Mouse (Mus musculus) WW6 (cell line): ENCODE measurements at regions not wholly inside any gene's neighbourhood (a gene's known extent, or its start where the extent isn't known, plus 50 kb on each side); places are given as distances from the start of the nearest gene placed in this dataset.

Experiments used
- DNase-seq: peaks from one replicate; pipeline ENCODE4 v3.0.0-alpha.2; 2013; ENCODE audit warnings: low read depth, low spot score

DNA sequence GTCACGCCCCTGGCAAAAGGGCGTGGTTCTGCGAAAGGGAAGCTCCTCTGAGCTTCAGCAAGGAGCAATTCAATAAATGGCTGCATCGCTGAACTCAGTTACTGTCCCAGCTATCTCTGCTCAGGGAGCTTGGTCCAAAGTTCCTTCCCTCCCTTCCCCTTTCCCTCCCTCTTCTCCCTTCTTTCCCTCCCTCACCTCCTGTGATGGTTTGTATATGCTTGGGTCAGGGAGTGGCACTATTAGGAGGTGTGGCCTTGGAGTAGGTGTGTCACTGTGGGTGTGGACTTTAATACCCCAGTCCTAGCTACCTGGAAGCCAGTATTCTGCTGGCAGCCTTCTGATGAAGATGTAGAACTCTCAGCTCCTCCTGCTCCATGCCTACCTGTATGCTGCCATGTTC lies 120.5 kb downstream of the Erv3 start:
- DNase-seq = no peak

GRCm38 (mm10) chr2:131734740-131735378 lies 124.7 kb downstream of the Erv3 start:
- no peak for DNase-seq

GRCm38 (mm10) chr2:131726533-131726932 lies 133.0 kb downstream of the Erv3 start:
- DNase-seq = no peak

- DNase-seq = no peak
Observed at GRCm38 (mm10) chr2:131721631-131722545, 137.7 kb downstream of the Erv3 start.

GRCm38 (mm10) chr2:131717561-131717960 lies 142.0 kb downstream of the Erv3 start:
- DNase-seq = no peak

DNA sequence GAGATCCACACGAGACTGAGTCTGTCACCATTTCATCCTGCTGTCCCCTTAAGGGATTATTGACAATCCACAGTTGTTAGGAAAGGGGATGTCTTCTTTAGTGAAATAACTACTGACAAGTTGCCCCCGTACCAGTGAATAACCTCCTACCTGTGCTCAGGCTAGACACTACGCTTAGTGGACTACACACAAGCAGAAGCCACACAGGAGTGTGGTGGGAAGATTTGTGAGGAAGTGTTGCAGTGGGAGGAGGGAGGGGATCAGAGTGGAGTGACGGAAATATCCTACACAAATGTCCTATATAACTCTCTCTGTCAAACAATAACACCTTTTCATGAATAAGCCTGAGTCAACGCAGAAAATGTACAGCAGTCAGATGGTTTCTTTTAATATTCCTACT lies 142.7 kb downstream of the Erv3 start:
- DNase-seq = no peak

DNA sequence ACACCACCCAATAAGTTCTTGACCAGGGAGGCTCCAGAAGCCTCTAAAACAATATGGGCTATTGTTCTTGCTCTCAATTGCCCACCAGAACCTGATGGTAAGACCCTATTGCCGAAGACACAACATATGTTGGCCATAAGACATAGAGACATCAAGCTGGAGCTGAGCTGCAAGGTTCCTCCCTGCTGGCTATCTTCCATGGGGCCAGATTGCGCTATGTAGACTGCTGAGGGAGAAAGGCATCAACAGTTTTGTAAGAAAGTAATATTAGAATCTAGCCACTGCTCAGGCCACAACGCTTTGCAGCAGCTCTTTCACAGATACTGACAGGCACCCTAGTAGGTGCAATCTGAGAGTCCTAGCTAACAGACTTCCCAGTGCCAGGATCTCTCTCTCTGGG lies 144.2 kb downstream of the Erv3 start:
- no peak for DNase-seq

GRCm38 (mm10) chr2:131711886-131712285 lies 147.7 kb downstream of the Erv3 start:
- no peak for DNase-seq

DNA sequence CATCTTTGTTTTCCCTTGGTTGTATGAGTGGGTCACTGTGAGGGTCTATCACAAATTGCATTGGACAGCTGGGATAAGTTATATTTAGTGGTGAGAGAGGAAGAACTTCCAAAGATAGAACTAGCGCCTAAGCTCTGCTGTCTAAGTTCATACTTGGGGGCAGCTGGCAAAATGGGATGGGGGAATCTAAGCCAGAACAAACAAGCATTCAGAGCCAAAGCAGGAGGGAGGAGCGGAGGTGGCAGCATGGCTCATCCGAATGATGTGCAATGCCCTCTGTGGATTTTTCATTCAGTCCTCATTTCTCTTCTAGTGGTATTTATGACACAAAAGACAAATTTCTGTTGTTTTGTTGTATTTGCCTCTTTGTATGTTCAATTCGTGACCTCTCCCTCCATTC lies 144.5 kb upstream of the Adra1d start:
- no peak for DNase-seq

DNA sequence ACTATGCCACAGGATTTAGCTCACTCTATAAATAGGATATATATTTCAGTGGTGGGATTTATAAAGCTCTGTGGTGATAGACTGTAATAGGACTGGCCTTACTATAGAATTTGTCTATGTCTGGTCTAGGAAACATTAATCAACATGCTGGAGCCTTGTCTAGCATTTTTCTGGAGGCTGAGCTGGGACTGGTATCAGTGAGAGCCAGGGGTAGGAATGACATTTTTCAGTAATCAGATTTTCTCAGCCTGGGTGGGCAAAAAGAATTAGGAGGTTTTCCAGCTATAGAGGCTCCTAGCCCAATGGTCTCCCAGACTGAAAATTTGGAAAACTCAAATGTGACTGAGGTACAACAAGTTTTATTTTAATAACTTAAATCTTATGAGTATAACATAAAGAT lies 142.3 kb upstream of the Adra1d start:
- DNase-seq = no peak

GRCm38 (mm10) chr2:131702146-131702545 lies 140.1 kb upstream of the Adra1d start:
- DNase-seq = no peak

GRCm38 (mm10) chr2:131699798-131700197 lies 137.7 kb upstream of the Adra1d start:
- DNase-seq = no peak

DNA sequence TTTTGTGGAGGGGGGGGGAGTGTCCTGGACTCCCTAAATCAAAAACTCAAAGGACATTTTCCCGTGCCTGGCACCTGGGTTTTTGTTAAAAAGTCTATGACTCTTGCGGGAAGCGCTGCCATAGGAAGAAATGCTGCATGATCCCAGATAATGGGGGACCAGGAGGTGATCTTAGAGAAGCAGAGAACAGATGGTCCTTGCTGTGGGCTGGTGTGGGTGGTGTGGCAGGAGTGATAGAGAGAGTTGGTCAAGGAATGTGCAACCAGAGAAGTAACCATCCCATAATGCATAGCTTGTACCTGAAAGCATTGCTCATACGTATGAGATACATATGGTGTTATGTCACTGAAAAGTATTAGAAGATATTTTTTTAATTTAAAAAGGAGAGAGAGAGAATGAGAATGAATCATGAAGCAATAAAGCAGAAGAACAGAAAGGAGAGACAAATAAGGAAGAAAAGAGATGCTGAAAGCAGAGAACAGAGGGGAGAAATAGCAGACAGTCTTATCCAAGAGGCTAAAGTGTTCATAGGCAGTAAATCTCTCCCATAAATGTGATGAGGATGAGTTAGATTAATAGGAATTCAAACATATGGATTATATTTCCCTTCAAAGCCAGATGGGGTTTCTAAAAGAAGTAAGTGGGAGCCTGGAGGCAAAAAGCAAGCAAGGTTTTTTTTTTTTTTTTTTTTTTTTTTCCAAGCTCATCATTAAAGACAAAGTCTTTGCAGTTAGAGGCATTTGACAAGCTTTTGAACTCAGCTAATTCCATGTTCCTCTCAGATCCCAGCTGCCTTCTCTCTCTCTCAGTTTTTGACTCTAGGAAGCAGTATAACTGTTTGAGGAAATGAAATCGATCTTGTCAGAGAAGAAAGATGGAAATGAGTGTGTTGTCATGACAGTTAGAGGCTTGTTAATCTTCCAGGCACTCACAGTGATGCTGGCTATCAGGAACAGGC lies 136.2 kb upstream of the Adra1d start:
- no peak for DNase-seq

GRCm38 (mm10) chr2:131696307-131696706 lies 134.2 kb upstream of the Adra1d start:
- DNase-seq = no peak

DNA sequence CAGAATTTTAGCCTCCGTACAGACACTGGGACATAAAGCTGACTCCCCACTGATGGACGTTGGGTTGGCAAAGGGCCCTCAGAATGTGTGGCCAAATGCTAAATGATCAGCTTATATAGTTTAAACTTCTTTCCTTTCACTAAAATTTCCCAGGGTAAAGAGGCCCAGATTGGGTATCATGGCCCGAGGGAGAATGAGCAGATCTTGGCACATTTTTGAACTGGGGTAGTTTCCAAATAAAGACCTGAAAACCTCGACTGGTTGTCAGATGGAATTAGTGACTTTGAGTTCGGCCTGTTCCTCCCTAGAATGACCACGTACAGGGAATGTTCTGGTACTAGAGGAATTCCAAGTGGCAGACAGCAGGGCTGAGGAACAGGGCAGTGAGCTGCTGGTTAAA lies 127.9 kb upstream of the Adra1d start:
- DNase-seq = no peak

DNA sequence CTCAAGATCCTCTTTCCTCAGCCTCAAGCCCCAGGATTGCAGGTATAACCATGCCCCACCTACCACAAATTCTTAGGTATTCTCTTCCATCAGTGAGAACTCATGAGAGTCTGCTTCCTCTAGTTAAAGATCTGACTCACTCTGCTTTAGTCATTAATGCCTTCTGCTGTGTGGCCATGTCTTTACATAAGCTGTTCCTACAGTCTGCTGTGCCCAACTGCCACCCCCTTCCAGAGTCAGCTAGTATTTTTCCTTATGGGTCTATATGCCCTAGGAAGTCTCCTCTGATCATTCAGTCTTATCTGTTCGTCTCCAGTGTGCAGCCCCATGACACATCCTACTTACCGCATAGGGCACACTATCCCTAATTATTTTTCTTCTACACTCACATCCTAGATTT lies 126.2 kb upstream of the Adra1d start:
- no peak for DNase-seq

GRCm38 (mm10) chr2:131687449-131687848 lies 125.4 kb upstream of the Adra1d start:
- no peak for DNase-seq

DNA sequence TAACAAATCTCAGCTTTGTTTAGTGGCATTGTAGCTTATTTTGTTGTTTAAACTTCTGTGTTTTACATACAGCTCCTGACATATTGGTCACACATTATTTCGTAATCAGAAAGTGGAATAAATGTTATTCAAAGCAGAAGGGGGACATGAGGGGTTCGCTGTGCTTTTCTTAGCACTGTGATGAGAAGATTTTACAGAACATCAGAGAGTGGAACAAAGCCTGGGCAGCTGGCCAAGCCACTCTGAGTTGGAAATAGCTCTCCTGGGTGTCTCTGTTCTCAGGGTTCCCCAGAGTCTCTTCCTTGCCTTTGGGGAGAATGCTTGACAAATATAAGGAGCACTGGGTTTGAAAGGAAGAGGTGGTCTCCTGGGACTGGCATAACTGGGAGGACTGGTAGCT lies 124.7 kb upstream of the Adra1d start:
- DNase-seq = no peak

DNA sequence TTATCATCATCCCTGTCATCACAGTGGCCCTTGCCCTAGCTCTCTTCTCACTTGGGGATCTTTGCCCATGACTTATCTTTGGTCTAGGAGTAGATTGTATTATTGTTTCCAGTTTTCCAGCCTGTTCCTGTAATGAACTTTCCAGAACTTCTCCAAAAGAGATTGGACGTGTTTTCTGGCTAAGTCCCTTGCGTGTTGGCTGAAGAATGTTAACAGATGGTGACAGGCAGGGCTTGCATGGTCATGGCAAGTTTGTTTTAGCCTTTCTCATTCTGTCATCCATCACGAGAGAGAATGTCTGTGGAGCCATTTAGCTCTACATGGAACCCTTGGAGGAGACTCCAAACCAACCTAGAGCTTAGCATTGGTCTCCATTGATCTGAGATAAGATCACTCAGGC lies 123.2 kb upstream of the Adra1d start:
- DNase-seq = no peak

- DNase-seq = no peak
Observed at GRCm38 (mm10) chr2:131683734-131684133, 121.7 kb upstream of the Adra1d start.

- DNase-seq = no peak
Observed at GRCm38 (mm10) chr2:131678484-131678883, 116.4 kb upstream of the Adra1d start.

DNA sequence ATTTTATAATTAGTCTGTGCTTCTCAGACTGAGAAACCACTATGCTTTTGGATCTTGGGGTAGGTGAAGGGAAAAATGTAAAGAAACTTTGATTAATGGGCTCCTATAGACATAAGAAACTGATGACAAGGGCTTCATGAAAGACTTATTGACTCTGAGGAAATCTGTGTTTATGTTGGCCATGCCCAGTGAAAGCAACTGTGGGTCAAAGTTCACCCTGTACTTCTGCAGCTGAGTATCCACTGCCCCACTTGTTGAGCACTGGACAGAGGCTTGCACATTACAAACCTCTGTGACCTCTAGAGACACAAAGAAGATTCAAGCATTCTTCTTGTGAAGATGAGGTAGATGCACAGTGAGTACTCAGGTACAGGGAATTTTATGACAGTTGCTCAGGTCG lies 114.7 kb upstream of the Adra1d start:
- no peak for DNase-seq
